Mouse (Mus musculus) liver, adult 2 months (tissue): ENCODE data around the gene Adamts14.

ENCODE experiments used
- CTCF ChIP-seq: fragments of 200-500 bp; IDR thresholded peaks from 2 replicates; pipeline ENCODE4 v1.5.1; 2011; ENCODE audit warnings: low read depth, low read length, control low read depth
- POLR2A ChIP-seq: fragments of 200-500 bp; IDR thresholded peaks from 2 replicates; pipeline ENCODE4 v1.6.1; 2011; ENCODE audit warnings: low read length, control low read depth; ENCODE audit not compliant: insufficient read depth; ENCODE audit errors: extremely low read depth

DNA sequence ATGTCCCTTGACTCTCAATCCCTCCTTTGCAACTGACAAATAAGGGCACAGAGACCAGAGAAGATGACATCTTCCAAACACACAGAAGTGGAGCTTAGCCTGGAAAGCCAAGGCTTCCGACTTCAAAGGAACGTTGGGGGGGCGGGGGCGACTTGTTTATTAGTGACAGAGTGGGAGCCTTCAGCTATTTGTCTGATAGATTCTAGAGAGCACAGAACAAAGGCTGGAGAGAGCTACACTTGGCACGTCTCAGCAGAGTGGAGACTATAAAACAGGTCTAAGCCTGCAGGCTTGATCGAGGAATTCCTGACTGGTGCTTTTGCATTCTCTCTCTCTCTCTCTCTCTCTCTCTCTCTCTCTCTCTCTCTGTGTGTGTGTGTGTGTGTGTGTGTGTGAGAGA, 122.6 kb downstream of the Adamts14 start:
- TF ChIP-seq POLR2A (no peak), CTCF (no peak)
